Mouse (Mus musculus) c-Kit-positive CD71-negative TER-119-negative erythroid progenitor cells, embryonic 14.5 days (primary cell): ENCODE results near the gene Ifi205.
A peak's percentile ranks its signal among the peaks of the same experiment; 100 is the strongest.
"Not testable (repeated sequence)": the region's sequence is repeated elsewhere in the genome, so short reads cannot be mapped to it uniquely, and the experiment has no call there.

Experiments
- DNase-seq: peaks from one replicate; pipeline ENCODE4 v3.0.0-alpha.2; 2013; ENCODE audit warnings: low read depth

The Ifi205 gene

DNA sequence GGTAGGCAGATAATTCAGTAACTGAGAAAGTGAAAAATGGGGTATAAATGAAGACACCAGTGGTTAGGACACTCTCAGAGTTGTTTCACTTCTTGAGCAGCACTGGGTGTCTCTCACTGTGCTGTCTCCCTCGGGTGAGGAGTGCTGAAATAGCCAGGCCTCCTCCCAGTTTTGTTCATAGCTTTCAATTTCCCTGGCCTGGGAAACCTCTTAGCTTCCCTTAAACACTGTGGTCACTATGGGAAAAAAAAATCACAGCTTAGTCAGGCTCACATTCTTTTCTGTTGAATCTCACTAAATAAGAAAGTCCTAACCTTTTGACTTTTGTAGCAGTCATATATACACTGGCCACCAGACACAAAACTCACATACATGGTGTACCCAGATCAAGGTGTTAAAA, at the start of gene Ifi205:
Gene Ifi205 (minus strand): TSS at position 113 of the 400 bp plus-strand sequence.
- DNase-seq, result no peak

DNA sequence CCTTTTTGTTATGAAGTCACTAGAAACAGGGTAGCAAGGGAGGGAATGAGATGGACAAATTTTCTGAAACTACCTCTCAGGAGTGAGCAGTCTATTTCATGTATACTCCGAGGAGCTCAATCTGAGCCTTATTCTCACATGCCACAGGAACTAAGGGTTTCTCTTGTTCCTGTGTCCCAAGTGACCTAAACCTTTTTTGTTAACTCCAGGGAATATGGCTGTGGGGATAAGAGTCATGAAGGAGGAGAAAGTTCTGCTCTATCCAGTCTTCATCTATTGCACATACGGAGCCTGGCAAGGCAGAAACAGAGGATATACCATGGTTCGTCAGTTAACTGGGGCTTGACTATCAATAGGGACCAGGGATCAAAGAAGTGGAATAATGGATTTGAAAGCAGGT, 34.7 kb upstream of the Ifi205 start, which contains the start of gene Olfr430:
Gene Olfr430 (plus strand): TSS at position 301 of the 400 bp plus-strand sequence.
- no peak for DNase-seq

DNA sequence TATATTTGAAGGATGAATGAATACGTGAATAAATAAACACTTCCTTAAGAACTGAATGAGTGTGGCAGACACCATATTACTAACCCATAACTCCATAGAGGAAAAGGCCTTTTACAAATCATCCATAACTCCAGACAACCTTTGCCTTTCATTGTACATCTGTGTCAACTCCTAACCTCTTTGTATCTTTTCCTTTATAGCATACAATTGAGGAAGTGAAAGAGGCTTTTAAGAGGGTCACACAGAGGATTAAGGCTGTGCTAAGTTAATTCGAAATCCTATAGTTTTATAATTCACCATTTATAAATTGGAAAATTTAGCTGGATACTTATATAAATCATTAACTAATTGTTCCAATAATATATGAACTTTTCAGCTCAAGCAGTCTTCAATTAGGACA, 23.6 kb upstream of the Ifi205 start:
- DNase-seq, result no peak

DNA sequence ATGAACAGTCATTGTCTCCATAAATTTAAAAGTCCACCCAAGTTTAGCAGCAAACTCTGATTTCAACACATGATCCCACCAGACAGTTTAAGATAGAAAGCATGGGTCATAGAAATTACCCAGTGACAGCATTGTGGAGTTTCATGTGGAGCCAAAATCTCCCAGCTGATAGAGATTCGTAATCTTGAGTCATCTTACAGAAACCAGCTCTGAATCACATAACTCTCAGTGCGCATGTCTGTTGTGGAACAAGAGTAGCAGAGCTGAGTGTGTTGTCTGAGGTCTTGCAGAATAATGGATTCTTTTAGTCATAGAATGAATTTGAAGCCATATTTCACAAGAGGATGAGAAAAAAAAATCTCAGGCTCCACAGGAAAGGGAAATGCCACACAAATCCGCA, 21.4 kb upstream of the Ifi205 start:
- no peak for DNase-seq

DNA sequence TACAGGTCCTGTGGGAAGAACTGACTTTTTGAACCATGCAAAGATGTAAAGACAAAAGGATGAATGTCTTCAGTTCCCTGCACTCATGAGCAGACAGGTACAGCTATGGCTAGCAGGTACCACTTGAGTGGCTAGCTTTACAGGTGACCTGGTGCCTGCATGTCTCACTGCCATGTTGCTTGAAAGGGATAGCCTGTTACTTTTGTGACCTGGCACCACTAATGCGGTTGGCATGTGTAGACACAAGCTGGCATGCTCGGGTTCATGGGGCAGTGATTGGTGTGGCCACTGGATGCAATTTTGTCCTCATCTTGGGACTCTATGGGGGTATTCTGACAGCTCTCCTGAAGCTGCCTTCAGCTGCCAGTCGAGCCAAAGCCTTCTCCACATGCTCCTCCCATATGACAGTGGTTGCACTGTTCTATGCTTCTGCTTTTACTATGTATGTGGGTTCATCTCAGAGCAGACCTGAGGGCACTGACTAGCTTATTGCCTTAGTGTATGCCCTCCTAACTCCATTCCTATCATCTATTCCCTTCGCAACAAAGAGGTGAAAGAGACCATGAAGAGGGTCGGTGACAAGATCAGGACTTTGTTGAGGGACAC, 20.4 kb upstream of the Ifi205 start:
- no peak for DNase-seq

DNA sequence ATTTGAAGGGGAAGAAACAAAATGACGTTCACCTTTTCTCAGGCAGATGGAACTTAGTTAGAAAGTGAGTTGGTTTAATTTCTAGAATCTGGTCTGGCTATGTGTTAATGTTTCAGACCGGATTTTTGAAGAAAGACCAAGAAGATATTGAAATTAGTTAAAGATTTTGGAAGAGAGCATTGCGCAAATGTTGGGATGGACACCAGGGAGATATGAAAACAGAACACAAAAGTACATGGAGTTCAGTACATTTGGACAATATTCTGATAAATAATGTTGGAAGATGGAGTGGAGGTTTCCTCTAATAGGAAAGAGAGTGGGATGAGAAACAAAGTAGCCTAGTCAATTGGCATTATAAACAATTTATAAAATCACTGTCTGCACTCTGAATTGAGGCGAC, 19.9 kb upstream of the Ifi205 start:
- DNase-seq, result no peak

DNA sequence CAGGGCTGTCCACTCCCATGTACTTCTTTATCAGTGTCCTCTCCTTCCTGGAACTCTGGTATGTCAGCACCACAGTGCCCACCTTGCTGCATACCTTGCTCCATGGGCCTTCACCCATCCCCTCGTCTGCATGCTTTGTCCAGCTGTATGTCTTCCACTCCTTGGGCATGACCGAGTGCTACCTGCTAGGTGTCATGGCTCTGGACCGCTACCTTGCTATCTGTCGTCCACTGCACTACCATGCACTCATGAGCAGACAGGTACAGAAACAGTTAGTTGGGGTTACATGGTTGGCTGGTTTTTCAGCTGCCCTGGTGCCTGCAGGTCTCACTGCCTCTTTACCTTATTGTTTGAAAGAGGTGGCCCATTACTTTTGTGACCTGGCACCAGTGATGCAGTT, 18.9 kb upstream of the Ifi205 start:
- DNase-seq, result no peak

DNA sequence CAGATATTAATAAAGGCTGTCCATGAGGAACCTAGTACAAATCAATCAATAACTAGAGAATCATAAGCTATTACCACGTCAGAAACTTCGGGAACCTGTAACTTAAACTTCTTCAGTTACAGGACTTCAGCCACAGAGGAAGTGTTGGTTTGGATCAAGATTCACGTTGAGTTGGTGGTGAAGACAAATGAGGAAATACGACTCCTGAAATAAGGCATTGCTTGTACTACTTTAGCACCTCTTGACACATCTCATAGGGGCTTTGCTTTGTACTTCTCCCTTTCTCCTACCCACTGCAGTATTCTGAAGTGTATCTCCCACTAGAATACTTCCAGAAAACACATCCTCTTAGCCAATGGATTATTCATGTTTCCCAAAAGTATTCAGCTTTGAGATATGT, 17.7 kb upstream of the Ifi205 start:
- not testable (repeated sequence) for DNase-seq

DNA sequence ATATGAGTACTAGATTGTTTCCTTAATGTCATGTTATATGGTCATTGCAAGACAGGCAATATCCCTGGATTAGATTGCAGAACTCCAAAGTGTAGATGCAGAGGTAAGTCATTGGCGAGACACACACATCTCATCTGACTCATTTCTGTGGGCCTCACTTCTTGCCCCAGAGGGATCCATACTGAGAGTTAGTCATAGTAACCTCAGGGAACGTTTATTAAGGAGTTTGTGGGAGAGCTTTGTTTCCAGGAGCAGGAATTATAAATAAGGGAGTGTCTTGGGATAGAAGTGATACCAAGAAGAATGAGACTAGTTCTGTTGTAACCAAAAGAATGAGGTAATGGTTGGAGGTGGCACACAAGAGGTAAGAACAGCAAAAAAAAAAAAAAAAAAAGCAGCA, 17.3 kb upstream of the Ifi205 start, which contains the start of gene Olfr432:
Gene Olfr432 (plus strand): TSS at position 313 of the 400 bp plus-strand sequence.
- no peak for DNase-seq

DNA sequence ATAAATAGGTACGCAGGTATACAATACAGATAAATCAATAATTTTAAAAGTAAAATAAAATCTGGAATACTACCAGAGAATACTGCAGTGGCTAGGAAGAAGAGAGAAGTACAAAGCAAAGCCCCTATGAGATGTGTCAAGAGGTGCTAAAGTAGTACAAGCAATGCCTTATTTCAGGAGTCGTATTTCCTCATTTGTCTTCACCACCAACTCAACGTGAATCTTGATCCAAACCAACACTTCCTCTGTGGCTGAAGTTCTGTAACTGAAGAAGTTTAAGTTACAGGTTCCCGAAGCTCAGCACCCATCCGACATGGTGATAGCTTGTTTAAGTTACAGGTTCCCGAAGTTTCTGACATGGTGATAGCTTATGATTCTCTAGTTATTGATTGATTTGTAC, 16.6 kb upstream of the Ifi205 start:
- DNase-seq, result not testable (repeated sequence)

DNA sequence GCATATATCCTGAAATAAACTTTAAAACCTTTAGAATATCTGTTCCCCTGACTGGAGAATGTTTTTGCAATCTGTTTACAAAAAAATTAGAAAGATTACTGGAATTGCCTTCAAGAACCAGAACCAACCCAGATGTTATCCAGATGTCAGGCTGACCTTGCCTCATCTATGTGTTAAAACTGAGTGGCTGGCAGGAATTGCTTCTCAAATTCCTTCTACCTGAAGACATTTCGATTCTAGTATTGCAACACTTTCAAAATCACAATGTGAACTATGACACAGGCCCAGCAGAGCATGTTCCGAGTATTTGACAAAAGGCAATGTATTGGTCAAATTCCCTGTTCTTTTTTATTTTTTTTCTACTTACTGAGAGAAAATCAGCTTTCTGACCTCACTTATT, 12.8 kb upstream of the Ifi205 start:
- no peak for DNase-seq

DNA sequence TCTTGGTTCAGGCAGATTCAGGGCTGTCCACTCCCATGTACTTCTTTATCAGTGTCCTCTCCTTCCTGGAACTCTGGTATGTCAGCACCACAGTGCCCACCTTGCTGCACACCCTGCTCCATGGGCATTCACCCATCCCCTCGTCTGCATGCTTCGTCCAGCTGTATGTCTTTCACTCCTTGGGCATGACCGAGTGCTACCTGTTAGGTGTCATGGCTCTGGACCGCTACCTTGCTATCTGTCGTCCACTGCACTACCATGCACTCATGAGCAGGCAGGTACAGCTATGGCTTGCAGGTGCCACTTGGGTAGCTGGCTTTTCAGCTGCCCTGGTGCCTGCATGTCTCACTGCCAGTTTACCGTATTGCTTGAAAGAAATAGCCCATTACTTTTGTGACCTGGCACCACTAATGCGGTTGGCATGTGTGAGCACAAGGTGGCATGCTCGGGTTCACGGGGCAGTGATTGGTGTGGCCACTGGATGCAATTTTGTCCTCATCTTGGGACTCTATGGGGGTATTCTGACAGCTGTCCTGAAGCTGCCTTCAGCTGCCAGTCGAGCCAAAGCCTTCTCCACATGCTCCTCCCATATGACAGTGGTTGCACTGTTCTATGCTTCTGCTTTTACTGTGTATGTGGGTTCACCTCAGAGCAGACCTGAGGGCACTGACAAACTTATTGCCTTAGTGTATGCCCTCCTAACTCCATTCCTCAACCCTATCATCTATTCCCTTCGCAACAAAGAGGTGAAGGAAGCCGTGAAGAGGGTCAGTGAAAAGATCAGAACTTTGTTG, 10.7 kb upstream of the Ifi205 start:
- not testable (repeated sequence) for DNase-seq

DNA sequence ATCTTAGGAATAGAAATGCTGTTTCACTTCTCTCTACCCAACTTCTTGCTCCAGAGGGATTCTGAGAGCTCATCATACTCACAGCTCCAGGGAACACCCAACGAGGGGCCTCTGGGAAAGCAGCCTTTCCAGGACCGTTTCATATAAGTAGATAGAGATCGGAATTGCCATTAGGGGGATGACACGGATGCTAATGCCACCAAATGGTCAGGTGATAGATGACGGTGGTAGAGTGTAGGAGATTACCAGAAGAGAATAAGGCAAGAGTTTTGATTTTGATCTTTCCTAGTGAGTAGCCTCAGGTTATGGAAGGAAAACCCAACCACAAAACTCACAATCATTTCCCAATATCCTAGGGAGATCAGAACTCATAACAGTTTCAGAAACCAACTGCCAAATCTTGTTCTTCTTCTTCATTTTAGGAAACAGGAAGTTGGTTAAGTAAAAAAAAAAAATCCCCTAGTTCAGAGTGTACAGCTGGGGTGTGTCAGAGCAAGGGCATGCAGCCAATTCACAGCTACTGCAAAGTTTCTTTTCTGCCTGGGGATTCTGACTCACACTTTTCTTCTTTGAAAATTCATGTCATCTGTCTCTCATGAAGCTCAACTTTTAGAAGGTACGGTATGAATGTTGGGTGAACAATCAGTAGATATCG, 9.0 kb upstream of the Ifi205 start, which contains the start of gene Olfr433:
Gene Olfr433 (plus strand): TSS at position 183 of the 655 bp plus-strand sequence.
- DNase-seq, result peak; percentile 48

DNA sequence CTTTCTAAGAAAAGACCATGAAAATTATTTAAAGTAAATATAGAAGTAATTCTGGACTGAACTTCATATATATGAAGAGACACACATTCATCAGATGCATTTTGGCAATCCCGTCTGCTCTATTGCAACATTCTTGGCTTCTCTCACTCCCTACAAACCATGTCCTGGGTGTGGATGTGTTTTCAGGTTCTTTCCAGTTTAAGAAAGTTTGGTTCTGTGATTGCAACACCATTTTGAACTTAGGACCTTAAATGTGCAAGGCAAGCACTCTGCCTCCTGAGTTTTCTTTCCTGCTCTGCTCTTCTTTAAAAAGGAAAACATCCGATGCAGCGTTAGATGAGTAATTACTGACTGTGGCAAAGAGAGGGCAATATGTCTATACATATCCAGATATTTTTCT, 6.9 kb upstream of the Ifi205 start:
- no peak for DNase-seq

DNA sequence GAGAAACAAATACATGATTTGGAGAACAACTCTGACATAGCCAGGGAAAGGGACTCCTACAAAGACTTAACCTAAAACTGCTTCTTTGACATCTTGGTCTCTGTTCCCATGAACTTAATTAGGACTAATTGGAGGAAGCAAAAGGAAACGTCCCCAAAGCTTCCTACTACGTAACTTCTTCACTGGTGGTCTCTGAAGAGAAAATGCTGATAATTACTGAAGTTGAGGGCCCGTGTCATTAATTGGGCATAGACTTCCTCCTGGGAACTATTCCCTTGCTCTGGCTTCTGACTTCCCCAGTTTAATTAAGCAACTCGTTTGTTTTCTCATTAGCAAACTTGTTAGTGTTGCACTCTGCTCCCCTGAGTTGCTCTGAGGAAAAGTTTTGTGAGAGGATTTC, 4.2 kb upstream of the Ifi205 start:
- no peak for DNase-seq

DNA sequence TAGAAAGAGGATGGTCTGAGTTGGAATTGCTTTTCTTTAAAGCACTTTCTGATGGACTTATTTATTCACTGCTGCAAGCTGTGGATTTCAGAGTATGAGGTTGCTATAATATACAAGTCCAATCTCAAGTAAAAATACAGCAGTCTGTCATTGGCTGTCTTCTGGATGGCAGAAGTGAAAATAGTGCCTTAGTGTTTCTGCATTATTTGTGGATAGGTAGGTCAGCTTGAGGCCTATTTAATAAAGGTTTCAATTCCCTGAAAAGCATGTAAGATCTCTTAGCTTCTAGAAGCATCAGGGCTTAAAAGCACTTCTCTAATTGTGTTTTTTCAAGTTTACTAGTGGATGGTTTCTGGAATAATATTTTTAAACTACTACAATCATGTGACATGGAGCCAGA, 24.6 kb downstream of the Ifi205 start:
- not testable (repeated sequence) for DNase-seq

DNA sequence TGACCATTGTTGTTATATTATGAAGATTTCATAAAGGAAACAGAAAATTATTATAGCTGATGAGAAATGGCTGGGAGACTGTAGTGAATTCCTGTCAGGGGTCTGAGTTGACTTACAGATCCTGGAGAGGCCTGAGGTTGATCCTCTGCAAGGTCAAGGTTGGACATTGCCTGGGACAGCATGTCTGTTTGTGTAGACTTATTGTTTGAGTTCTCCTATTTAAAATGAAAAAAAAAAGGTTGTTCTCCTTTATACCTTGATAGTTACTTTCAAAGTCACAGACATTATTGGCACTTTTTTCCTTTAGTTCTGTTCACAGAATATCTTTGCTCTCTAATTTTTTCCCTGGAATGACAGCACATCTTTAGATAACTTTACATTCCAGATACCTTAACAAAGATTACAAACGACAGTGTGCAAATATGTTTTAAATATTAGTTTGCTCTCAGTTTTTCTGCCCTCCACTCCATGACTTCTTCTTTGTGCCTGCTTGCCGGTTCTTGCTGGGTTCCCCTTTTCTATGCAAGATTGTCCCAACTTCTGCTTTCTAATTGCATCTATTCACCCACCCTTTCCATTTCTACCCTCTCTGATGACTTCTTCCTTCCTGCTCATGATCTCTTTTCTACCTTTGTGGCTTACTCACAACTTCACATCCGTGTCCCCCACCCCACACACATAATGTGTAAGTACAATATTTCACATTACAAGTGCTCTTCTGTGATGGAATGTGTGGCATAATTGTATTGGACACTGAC, 27.1 kb downstream of the Ifi205 start:
- not testable (repeated sequence) for DNase-seq

DNA sequence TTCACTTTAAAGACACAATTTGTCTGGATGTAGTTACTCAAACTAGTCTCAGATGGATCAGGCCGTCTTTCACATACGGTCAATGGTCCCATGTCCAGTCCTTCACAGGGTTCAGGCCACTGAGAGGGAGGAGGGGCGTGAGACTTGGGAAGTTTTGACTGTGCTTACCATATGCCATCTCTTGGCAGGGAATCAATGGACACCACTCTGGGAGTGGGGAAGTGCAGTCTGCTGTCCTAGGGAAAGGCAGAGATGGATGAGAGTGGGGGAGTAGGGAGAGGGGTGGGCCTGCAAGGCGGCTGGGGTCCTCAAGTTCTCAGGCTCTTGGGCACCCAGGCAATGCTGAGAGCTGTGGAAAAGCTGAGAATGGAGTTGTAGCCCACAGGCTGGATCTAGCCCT, 36.6 kb downstream of the Ifi205 start:
- no peak for DNase-seq

DNA sequence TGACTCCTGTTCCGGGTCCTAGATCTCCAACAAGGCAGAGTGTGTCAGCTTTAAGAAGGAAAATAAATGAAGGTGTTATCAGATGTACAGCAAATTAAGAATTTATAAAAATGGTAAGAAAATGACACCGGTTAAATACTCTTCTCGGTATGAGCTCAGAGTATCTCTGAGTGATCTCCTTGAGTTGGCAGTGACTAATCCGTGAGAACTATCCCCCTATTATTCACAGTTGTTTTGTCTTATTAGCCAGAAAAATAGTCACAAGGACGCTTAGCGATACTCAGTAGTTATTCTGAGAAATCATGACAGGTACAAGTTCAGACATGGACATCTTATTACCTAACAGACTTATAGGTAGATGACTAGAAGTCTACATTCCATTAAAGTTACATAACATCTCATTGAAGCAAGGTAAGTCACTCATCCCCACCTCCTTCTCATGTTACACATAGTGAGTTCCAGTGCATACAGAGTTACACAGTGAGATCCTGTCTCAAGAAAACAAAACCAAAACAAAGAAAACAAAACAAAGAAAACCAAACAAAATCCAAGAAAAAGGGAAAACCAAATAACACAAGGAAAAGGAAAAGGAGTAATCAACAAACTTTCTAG, 48.8 kb downstream of the Ifi205 start, which contains the start of gene Ifi202b:
Gene Ifi202b (minus strand): TSS at position 51 of the 612 bp plus-strand sequence.
- DNase-seq, result not testable (repeated sequence)

DNA sequence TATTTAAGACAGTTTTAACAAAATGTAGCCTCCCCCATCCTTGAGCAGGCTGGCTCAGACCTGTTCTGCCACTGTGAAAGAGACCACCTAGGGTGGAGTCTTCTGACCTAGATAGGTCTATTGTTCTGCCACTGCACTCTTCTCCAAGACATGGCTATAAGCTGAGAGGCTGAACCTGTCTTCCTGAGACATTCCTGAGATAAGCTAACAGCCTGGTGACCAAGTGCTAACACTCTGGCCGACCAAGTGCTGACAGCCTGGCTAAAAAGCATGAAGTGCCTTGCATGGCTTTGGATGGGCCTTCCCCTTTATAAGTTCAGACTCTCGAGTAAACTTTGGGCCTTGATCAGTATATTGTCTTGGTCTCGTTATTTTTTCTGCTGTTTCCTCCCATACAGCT, 50.6 kb downstream of the Ifi205 start:
- not testable (repeated sequence) for DNase-seq

DNA sequence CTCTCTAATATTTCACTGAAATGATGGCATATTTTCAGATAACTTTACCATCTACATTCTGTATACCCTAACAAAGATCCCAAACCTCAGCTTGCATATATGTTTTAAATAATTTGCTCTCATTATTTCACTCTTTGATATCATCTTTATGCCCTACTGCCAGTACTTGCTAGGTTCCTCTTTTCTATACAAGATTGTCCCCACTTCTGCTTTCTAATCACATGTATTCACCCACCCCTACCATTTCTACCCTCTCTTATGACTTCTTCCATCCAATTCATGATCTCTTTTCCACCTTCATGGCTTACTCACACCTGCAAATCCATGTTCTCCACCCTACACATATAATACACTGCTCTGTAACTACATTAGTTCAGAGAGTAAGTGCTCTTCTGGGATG, 54.0 kb downstream of the Ifi205 start:
- no peak for DNase-seq

DNA sequence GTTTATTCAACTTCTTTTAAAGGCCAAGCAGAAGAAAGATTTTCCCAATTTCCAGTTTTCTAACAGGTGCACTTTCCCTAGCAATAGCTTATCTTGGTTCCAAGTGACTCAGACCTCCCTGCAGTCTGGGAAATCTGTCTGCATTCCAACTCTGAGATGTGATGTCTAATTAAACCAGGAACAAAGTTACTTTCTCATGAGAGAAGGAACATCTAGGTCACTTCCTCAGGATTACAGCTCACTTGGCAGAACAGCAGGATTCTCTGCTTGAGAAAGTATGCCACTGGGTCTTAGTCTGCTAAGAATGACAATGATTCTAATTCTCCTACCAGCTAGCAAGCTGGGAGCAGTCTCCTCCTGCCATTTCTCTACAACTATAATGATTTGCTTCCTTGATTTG, 58.5 kb downstream of the Ifi205 start:
- no peak for DNase-seq
